Mouse (Mus musculus) ovary, postnatal 36 days (tissue): Measurements from ENCODE around the gene Atxn2l.
A peak's percentile ranks its signal among the peaks of the same experiment; 100 is the strongest.

Source experiments
- DNase-seq: peaks from one replicate; pipeline ENCODE4 v3.0.0; 2022; ENCODE audit warnings: low spot score, mixed read lengths

Gene Atxn2l

GRCm38 (mm10) chr7:126503273-126503878 lies at the start of gene Atxn2l:
Gene Atxn2l (minus strand): TSS chr7:126503437.
- DNase-seq: peak; percentile 99

GRCm38 (mm10) chr7:126545631-126546030 lies 42.4 kb upstream of the Atxn2l start:
- no peak for DNase-seq

GRCm38 (mm10) chr7:126541661-126542060 lies 38.4 kb upstream of the Atxn2l start:
- DNase-seq: no peak

GRCm38 (mm10) chr7:126537820-126538585 lies 34.8 kb upstream of the Atxn2l start:
- DNase-seq: no peak

DNA sequence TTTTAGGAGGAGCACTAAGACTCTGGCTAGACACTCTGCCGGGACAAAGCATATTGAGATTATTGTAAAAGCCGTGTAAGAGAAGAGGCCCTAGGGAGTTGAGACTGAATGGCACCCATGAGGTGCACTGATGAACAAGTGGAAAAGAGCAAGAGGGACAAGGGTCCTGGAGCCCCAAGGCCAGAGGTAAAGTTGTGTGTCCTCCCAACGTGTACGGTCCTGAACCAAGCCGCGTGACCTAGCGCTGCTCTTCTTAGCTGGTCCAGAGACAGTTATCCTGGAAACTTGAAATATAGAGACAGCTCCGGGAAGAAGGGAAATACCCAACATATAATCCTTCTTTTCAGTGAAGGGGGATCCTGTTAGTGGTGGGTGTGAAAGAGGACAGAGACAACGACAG lies 33.2 kb upstream of the Atxn2l start:
- DNase-seq: no peak

- peak; percentile 31 for DNase-seq
Measured at GRCm38 (mm10) chr7:126535766-126536165, 32.5 kb upstream of the Atxn2l start.

GRCm38 (mm10) chr7:126533434-126533833 lies 30.2 kb upstream of the Atxn2l start:
- no peak for DNase-seq

DNA sequence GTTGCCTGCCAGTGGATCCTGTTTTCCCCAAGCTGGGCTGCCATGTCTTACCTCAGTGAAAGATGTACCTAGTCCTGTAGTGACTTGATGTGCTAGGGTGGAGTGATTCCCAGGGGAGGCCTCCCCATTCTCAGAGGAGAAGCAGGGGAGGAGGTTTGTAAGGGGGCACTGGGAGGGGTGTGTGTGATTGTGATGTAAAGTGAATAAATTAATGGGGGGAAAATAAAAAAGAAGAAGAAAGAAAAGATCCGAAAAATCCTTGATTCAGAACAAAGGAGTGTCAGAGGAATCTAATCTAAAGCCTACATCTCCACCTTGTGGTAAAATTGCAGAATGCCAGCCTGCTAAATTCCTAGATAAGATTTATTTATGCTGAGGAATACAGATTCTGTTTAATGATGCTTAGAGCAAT lies 24.9 kb upstream of the Atxn2l start:
- DNase-seq: no peak

GRCm38 (mm10) chr7:126523316-126523715 lies 20.1 kb upstream of the Atxn2l start:
- DNase-seq: no peak

- no peak for DNase-seq
Measured at GRCm38 (mm10) chr7:126519513-126519912, 16.3 kb upstream of the Atxn2l start.

DNA sequence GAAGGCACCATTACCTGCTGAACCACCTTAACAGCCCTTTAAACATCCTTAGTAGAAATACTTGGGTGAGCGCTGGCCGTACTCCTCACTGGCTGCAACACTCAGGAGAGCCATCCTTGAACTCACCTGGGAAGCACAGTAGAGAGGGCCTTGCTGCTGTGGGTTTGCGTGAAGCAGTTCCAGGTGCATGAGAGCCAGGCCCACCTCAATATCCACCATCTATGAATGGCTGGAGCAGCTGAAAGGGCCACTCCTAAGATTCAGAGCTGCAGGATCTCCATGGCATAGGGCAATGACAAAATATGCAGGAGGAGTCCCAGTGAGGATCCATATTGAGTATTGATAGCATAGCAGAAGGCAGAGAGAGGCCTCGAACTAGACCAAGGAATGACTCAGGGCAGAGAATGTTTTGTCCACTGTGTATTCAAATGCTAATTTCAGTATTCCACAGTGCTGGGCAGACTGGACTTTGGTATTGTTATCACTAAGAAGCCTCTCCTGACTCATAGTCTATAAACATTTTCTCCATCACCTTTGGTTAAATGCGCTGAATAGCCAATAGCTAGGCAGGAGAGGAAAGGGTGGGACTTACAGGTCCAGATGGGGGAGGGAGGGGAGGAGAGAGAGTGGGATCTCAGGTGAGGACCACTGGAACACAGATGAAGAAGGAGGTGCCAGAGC lies 15.2 kb upstream of the Atxn2l start:
- no peak for DNase-seq

GRCm38 (mm10) chr7:126511287-126511686 lies 8.1 kb upstream of the Atxn2l start:
- DNase-seq: no peak

GRCm38 (mm10) chr7:126507126-126507778 lies 4.0 kb upstream of the Atxn2l start:
- no peak for DNase-seq

DNA sequence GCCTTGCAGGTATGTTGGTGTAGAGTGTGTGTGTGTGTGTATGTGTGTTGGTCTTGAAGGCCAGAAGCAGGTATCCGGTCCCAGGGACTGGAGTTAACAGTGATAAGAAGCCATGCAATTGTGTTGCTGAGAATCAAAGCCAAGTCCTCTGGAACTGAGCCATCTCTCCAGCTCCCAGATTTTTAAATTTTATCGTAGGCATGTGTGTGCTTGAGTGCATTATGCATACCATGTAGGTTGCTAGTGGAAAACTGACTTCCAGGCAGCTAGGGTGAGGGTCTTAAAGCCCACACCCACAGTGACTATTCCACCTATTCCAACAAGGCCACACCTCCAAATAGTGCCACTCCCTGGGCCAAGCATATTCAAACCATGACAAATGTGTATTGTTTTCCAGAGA lies 1.7 kb upstream of the Atxn2l start:
- no peak for DNase-seq

GRCm38 (mm10) chr7:126502751-126503150 lies 486 bp downstream of the Atxn2l start:
- no peak for DNase-seq

DNA sequence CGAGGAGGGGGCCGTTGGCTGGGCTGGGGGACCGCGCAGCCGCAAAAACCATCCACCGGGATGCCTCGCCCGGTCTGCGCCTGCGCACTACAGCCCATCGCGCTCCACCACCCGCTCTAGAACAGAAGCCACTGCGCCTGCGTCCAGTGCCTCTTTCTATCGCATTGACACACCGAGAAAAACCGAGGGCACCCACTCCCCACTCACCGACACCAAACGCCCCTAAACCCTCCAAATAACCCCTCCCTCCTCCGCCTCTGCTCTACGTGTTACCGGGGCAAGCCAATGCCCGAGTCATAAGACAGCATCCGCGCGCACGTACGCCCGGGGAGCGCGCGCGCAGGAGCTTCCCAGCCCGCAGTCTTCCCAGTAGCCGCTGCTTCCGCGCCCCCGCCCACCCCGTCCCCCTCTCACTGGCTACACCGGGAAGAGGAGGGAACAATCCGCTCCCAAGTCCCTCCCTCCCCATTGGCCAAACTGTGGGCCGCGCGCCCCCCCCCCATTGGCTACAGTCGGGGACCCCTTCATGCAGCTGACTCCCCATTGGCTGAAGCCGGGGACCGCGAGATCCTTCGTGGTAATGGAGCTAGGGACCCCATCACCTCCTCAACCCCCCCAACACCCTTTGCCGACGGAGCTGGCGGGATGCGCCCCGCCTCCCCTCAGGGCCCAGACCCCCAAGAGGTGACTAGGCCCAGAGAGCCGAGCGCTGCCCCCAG lies 1.1 kb downstream of the Atxn2l start:
- peak; percentile 91 for DNase-seq

- no peak for DNase-seq
Measured at GRCm38 (mm10) chr7:126501684-126502022, 1.6 kb downstream of the Atxn2l start.

GRCm38 (mm10) chr7:126499416-126499815 lies 3.8 kb downstream of the Atxn2l start:
- no peak for DNase-seq

GRCm38 (mm10) chr7:126497966-126498365 lies 5.3 kb downstream of the Atxn2l start:
- DNase-seq: no peak

GRCm38 (mm10) chr7:126496475-126496874 lies 6.8 kb downstream of the Atxn2l start:
- DNase-seq: no peak

- DNase-seq: no peak
Measured at GRCm38 (mm10) chr7:126494120-126494519, 9.1 kb downstream of the Atxn2l start.

DNA sequence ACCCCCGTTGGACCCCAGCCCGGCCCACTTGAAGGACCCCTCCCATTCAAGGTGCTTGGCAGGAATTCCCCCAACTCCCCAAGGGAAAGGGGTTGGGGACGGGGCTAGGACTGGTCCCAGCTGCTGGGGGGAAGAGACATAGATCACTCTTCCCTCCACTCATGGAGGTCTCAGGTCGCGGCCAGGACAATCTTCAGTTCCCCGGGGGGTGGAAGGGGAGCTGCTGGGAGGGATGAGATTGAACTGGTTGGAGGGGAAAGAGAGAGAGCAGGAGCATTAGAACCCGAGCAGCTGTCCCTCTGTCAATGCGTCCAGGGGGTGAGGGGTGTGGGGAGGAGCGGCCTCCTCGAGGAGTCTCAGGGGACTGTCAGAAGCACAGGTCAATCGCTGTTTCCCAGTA lies 11.3 kb downstream of the Atxn2l start:
- DNase-seq: no peak
